Mouse (Mus musculus) CD4-positive helper T cell, adult 2 months (primary cell): Measurements from ENCODE around the gene Tgfbi.

Experiments
- DNase-seq: peaks from one replicate; pipeline ENCODE4 v3.0.0-alpha.2; 2012; ENCODE audit warnings: low read depth, missing footprints, low spot score

The Tgfbi gene

GRCm38 (mm10) chr13:56597831-56598612 lies 11.3 kb upstream of the Tgfbi start:
- DNase-seq, result no peak

- no peak for DNase-seq
Measured at GRCm38 (mm10) chr13:56599511-56599910, 9.8 kb upstream of the Tgfbi start.

GRCm38 (mm10) chr13:56600216-56600890 lies 9.0 kb upstream of the Tgfbi start:
- DNase-seq, result no peak

- no peak for DNase-seq
Measured at GRCm38 (mm10) chr13:56601199-56601598, 8.1 kb upstream of the Tgfbi start.

GRCm38 (mm10) chr13:56605503-56605902 lies 3.8 kb upstream of the Tgfbi start:
- DNase-seq, result no peak

- DNase-seq, result no peak
Measured at GRCm38 (mm10) chr13:56606724-56607123, 2.6 kb upstream of the Tgfbi start.

GRCm38 (mm10) chr13:56607225-56607624 lies 2.1 kb upstream of the Tgfbi start:
- no peak for DNase-seq

- DNase-seq, result no peak
Measured at GRCm38 (mm10) chr13:56607846-56608245, 1.5 kb upstream of the Tgfbi start.

GRCm38 (mm10) chr13:56611129-56611528 lies 1.8 kb downstream of the Tgfbi start:
- DNase-seq, result no peak

- no peak for DNase-seq
Measured at GRCm38 (mm10) chr13:56611741-56612140, 2.4 kb downstream of the Tgfbi start.

- DNase-seq, result no peak
Measured at GRCm38 (mm10) chr13:56612331-56612730, 3.0 kb downstream of the Tgfbi start.

GRCm38 (mm10) chr13:56613366-56613998 lies 4.2 kb downstream of the Tgfbi start:
- no peak for DNase-seq

- DNase-seq, result no peak
Measured at GRCm38 (mm10) chr13:56614768-56615167, 5.4 kb downstream of the Tgfbi start.

- no peak for DNase-seq
Measured at GRCm38 (mm10) chr13:56615223-56615622, 5.9 kb downstream of the Tgfbi start.

GRCm38 (mm10) chr13:56615864-56616263 lies 6.5 kb downstream of the Tgfbi start:
- DNase-seq, result no peak

GRCm38 (mm10) chr13:56616386-56616785 lies 7.1 kb downstream of the Tgfbi start:
- DNase-seq, result no peak

- no peak for DNase-seq
Measured at GRCm38 (mm10) chr13:56617197-56617596, 7.9 kb downstream of the Tgfbi start.

- no peak for DNase-seq
Measured at GRCm38 (mm10) chr13:56622201-56622757, 13.0 kb downstream of the Tgfbi start.

- DNase-seq, result no peak
Measured at GRCm38 (mm10) chr13:56626524-56626923, 17.2 kb downstream of the Tgfbi start.

GRCm38 (mm10) chr13:56630081-56630480 lies 20.8 kb downstream of the Tgfbi start:
- DNase-seq, result no peak

GRCm38 (mm10) chr13:56630552-56630951 lies 21.2 kb downstream of the Tgfbi start:
- DNase-seq, result no peak

GRCm38 (mm10) chr13:56631332-56631731 lies 22.0 kb downstream of the Tgfbi start:
- no peak for DNase-seq
